Mouse (Mus musculus) kidney, embryonic 14.5 days (tissue): ENCODE results near the gene Ergic1. TPM values are rescaled to one million over a fixed set of nuclear protein-coding genes. Genes with fewer than 3 reads are reported as not detected.
A peak's percentile ranks its signal among the peaks of the same experiment; 100 is the strongest.

Experiments
- ATAC-seq: fragments of 200-750 bp; cut with Nextera tagmentation; 2 replicates; pipeline ENCODE4 v1.8.0; 2017; ENCODE audit warnings: moderate number of reproducible peaks, mild to moderate bottlenecking, moderate TSS enrichment, moderate library complexity; ENCODE audit not compliant: low FRiP score, low TSS enrichment
- H3K27ac ChIP-seq: fragments of 300-500 bp; sonication (generic); 2 replicates; pipeline ENCODE4 v1.5.1; 2014; ENCODE audit warnings: low read depth, mild to moderate bottlenecking, low read length, moderate library complexity, mixed read lengths
- H3K27me3 ChIP-seq: fragments of 300-500 bp; sonication (generic); 2 replicates; pipeline ENCODE4 v1.6.1; 2014; ENCODE audit warnings: mild to moderate bottlenecking, low read length; ENCODE audit not compliant: control insufficient read depth, insufficient read depth
- H3K36me3 ChIP-seq: fragments of 300-500 bp; sonication (generic); 2 replicates; pipeline ENCODE4 v1.6.1; 2014; ENCODE audit warnings: low read length, mixed read lengths; ENCODE audit not compliant: control insufficient read depth, insufficient read depth
- H3K4me1 ChIP-seq: fragments of 300-500 bp; sonication (generic); 2 replicates; pipeline ENCODE4 v1.6.1; 2014; ENCODE audit warnings: low read length, mixed read lengths; ENCODE audit not compliant: control insufficient read depth, insufficient read depth
- H3K4me2 ChIP-seq: fragments of 300-500 bp; sonication (generic); replicated peaks from 2 replicates; pipeline ENCODE4 v1.6.1; 2014; ENCODE audit warnings: low read depth, mild to moderate bottlenecking, low read length
- H3K4me3 ChIP-seq: fragments of 300-500 bp; sonication (generic); 2 replicates; pipeline ENCODE4 v1.5.1; 2014; ENCODE audit warnings: mild to moderate bottlenecking, low read length
- H3K9ac ChIP-seq: fragments of 300-500 bp; sonication (generic); 2 replicates; pipeline ENCODE4 v1.6.1; 2014; ENCODE audit warnings: low read depth, mild to moderate bottlenecking, low read length, moderate library complexity
- H3K9me3 ChIP-seq: fragments of 300-500 bp; sonication (generic); 2 replicates; pipeline ENCODE4 v1.6.1; 2016; ENCODE audit warnings: low read length; ENCODE audit not compliant: control insufficient read depth
- WGBS: fragments of 180-500 bp; shearing (Covaris S2); extraction: QIAGEN DNeasy Blood & Tissue Kit; methylation state at CpG from one replicate; pipeline ENCODE4 v1.1.7; 2014; 5-methylcytosine and 5-hydroxymethylcytosine counted together
- polyA plus RNA-seq: library from polyadenylated mRNA; unstranded; fragments of >200 nt; fragmentation: Nextera tagmentation; extraction: Ambion mirVana; gene quantifications from 2 replicates; pipeline ENCODE4 v1.2.1, GENCODE M21; 2014

Gene Ergic1
- polyA plus RNA-seq, 1 experiment from 2014 or later = 150 TPM

GRCm38 (mm10) chr17:26596168-26596658 is 34.9 kb downstream of the Ergic1 start:
- 59% methylated on average over 7 of the region's 7 CpGs for WGBS
- Histone ChIP-seq H3K4me2 (no peak overlapping the region), H3K36me3 (peaks cover 8% of the 10 kb centered on the region; the same call in 1 of the 2 replicates), H3K4me3 (no peak overlapping the region), H3K4me1 (peaks cover 21% of the 10 kb centered on the region), H3K27me3 (no peaks in the 10 kb centered on the region), H3K9ac (no peak overlapping the region), H3K9me3 (no peaks in the 10 kb centered on the region), H3K27ac (peak overlapping the region; percentile 77; the same call in 1 of the 2 replicates)
- ATAC-seq = no peak

DNA sequence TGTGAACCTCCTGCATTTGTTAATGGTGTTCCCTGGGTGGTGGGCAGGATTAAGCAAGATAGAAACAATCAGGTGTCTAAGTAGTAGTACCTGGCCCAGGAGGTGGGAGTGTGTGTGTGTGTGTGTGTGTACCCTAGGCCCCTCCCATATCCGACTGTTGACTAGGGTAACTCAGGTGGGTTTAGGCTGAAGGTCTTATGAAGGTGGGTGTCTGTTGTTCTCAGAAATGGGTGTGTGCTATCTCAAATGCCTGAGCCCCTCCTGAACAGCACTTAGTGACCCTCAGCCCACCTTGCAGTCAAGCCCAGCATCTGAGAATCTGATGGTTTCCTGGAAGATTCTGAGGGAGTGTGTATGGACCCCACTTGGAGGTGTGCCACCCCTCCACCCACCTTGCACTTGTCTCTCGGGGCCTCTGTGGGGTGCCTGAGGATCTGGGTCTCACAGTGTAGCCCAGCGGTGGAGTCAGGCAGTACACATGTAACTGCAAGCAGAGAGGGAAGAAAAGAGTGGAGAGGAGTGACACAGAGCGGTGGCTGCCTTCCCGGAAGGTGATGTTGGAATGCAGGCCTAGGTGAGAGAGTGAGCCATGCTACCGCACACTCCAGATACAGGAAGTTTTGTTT is 35.7 kb downstream of the Ergic1 start:
- no peaks in the 10 kb centered on the region for H3K27me3 ChIP-seq
- H3K27ac ChIP-seq = no peak overlapping the region
- no peak overlapping the region for H3K4me2 ChIP-seq
- no peak overlapping the region for H3K9ac ChIP-seq
- peaks cover 8% of the 10 kb centered on the region; the same call in 1 of the 2 replicates for H3K36me3 ChIP-seq
- H3K4me1 ChIP-seq = peaks cover 28% of the 10 kb centered on the region
- H3K4me3 ChIP-seq = no peak overlapping the region
- no peaks in the 10 kb centered on the region for H3K9me3 ChIP-seq
- WGBS = 89% methylated on average over 6 of the region's 6 CpGs
- ATAC-seq = no peak

DNA sequence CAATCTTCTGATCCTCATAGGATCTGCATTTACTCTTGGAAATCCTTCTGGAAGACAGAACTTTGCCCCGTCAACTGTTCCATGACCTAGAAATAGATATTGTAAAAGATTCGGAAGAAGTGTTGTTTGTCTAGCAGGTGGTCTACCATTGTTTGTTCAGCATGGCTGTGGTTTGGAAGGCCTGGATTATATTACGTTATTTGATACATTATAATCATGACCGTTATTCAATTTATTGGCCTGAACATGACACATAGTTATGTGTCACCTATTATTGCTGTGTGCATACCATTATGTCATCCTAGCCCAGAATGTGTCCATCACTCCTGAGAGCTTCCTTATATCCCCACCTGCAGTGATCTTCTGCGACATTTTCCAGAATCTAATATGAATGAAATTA is 37.6 kb downstream of the Ergic1 start:
- Histone ChIP-seq H3K9ac (no peak overlapping the region), H3K9me3 (no peaks in the 10 kb centered on the region), H3K4me2 (no peak overlapping the region), H3K4me3 (no peak overlapping the region), H3K4me1 (peaks cover 36% of the 10 kb centered on the region), H3K27me3 (no peaks in the 10 kb centered on the region), H3K27ac (no peak overlapping the region), H3K36me3 (no peaks in the 10 kb centered on the region; the same call in 1 of the 2 replicates)
- WGBS = 88% methylated on average over 5 of the region's 5 CpGs
- no peak for ATAC-seq

DNA sequence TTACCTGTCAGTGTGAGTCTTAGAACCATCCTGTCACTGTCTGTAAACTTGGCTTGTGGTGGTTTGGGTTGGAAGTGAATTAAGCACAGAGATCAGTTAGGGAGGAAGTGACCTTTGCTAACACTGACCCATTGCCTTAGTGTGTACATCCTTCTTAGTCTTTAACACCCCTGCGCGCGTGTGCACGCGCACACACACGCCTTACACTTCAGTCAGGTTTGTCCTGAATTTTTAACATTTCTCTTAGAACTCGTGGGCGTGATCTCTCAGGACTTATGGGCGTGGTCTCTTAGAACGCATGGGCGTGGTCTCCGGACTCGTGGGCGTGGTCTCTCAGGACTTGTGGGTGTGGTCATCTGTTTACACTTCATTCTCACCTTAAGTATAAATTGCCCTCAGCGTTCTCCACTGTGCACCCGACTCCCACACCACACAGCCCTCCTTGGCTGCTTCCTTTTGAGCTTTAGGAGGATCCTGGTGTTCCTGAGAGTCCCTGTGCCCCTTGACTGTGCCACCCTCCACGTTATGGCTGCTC is 39.7 kb downstream of the Ergic1 start:
- Histone ChIP-seq H3K4me2 (no peak overlapping the region), H3K4me3 (no peak overlapping the region), H3K27me3 (no peaks in the 10 kb centered on the region), H3K4me1 (peaks cover 23% of the 10 kb centered on the region), H3K27ac (no peak overlapping the region), H3K9ac (no peak overlapping the region), H3K36me3 (peaks cover 2% of the 10 kb centered on the region; the same call in 1 of the 2 replicates), H3K9me3 (no peaks in the 10 kb centered on the region)
- no peak for ATAC-seq
- 65% methylated on average over 17 of the region's 17 CpGs for WGBS

GRCm38 (mm10) chr17:26601514-26601913 is 40.2 kb downstream of the Ergic1 start:
- Histone ChIP-seq H3K36me3 (peaks cover 2% of the 10 kb centered on the region; the same call in 1 of the 2 replicates), H3K9me3 (no peaks in the 10 kb centered on the region), H3K4me3 (no peak overlapping the region), H3K4me2 (no peak overlapping the region), H3K4me1 (peaks cover 18% of the 10 kb centered on the region), H3K27me3 (no peaks in the 10 kb centered on the region), H3K9ac (no peak overlapping the region), H3K27ac (no peak overlapping the region)
- no peak for ATAC-seq
- WGBS = 75% methylated on average over 6 of the region's 6 CpGs

DNA sequence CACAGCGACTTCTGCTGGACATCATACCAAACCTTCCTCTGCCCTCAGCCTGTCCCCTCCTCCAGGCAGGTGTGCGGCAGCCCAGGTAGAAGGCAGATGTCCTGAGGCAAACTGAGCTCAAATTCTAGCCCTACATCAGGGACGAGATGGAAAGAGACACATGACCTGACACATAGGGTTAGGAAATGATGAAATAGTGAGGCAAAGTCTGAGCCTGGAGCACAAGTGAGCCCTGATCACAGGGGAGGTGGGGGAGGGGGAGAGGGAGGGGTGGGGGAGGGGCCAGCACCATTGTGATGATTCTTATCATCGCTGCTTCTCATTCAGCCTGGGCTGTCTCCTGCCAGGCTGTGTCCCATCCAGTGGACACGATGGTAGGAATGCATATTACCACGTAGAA is 40.6 kb downstream of the Ergic1 start:
- Histone ChIP-seq H3K27me3 (no peaks in the 10 kb centered on the region), H3K27ac (no peak overlapping the region; the same call in 1 of the 2 replicates), H3K4me1 (peaks cover 15% of the 10 kb centered on the region), H3K4me3 (no peak overlapping the region), H3K4me2 (no peak overlapping the region), H3K9me3 (no peaks in the 10 kb centered on the region), H3K36me3 (peaks cover 5% of the 10 kb centered on the region; the same call in 1 of the 2 replicates), H3K9ac (no peak overlapping the region)
- no peak for ATAC-seq
- WGBS = 48% methylated on average over 6 of the region's 6 CpGs

- peaks cover 8% of the 10 kb centered on the region; the same call in 1 of the 2 replicates for H3K36me3 ChIP-seq
- H3K9ac ChIP-seq = no peak overlapping the region
- no peak overlapping the region for H3K4me3 ChIP-seq
- peak overlapping the region; percentile 48 for H3K27ac ChIP-seq
- no peaks in the 10 kb centered on the region for H3K27me3 ChIP-seq
- peaks cover 15% of the 10 kb centered on the region for H3K4me1 ChIP-seq
- WGBS = 49% methylated on average over 12 of the region's 12 CpGs
- no peak; the same call in 1 of the 2 replicates for ATAC-seq
- H3K9me3 ChIP-seq = no peaks in the 10 kb centered on the region
- no peak overlapping the region for H3K4me2 ChIP-seq
Measured at GRCm38 (mm10) chr17:26602371-26602885, 41.1 kb downstream of the Ergic1 start.

DNA sequence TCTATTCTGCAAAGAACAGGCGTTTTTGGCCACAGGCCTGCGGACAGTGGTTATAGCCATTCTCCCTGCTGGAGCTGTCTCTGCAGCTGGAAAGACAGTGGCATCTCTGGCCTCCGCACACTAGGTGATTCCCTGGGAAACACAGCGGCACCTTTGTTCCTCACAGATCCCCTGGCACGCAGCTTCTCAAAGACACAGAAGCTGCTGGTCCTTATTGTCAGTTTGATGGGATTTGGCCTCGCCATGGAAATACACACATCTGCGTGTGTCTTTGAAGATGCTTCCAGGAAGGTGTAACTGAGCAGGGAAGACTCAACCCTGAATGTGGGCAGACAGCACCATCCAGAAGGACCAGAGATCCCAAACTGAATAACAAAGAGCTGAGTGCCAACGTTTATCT is 42.0 kb downstream of the Ergic1 start:
- 92% methylated on average over 8 of the region's 8 CpGs for WGBS
- Histone ChIP-seq H3K27ac (peak overlapping the region; percentile 48; the same call in 1 of the 2 replicates), H3K4me3 (no peak overlapping the region), H3K4me2 (no peak overlapping the region), H3K36me3 (peaks cover 10% of the 10 kb centered on the region; the same call in 1 of the 2 replicates), H3K4me1 (peaks cover 15% of the 10 kb centered on the region), H3K9ac (no peak overlapping the region), H3K27me3 (no peaks in the 10 kb centered on the region), H3K9me3 (no peaks in the 10 kb centered on the region)
- ATAC-seq = no peak

DNA sequence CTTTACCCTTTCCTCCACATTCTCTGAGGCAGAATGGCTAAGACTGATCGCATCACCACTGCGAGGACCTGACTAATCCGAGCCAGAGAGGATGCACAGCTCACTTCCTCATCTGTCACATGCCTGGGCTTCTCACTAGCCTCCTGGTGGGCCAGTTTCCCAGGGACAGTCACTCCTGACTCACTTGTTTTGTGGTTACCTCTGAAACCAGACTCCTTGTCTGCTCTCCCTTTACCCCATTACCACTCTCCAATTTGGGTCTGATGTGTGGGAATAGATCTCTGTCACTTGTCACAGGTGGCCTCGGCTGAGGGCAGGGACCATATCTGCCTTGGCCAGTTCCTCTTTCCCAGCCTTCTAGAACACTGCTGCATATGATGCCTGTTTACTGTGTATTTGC is 44.3 kb downstream of the Ergic1 start:
- H3K4me2 ChIP-seq = no peak overlapping the region
- WGBS = 81% methylated on average over 4 of the region's 4 CpGs
- no peak overlapping the region for H3K9ac ChIP-seq
- H3K4me3 ChIP-seq = no peak overlapping the region
- H3K27ac ChIP-seq = no peak overlapping the region
- no peaks in the 10 kb centered on the region for H3K9me3 ChIP-seq
- peaks cover 15% of the 10 kb centered on the region for H3K4me1 ChIP-seq
- H3K36me3 ChIP-seq = peaks cover 29% of the 10 kb centered on the region
- H3K27me3 ChIP-seq = no peaks in the 10 kb centered on the region
- no peak for ATAC-seq
